Mouse (Mus musculus): ENCODE measurements at regions not wholly inside any gene's neighbourhood (a gene's known extent, or its start where the extent isn't known, plus 50 kb on each side); places are given as distances from the start of the nearest gene placed in this dataset.

GRCm38 (mm10) chr7:95999189-95999588 lies 171.9 kb upstream of the Tenm4 start:
- 72% methylated on average over 4 of the region's 4 CpGs for WGBS
- no peak for TF ChIP-seq CTCF (IDR thresholded peaks at IDR 0.05; ENCODE audit: insufficient read depth, low read depth, low read length)
- TF ChIP-seq POLR2A (IDR thresholded peaks at IDR 0.05; ENCODE audit: insufficient read depth, low read depth, low read length), result no peak
- Histone ChIP-seq H3K4me1 (ENCODE audit: control insufficient read depth, insufficient read depth, low read length) (no peaks in the 10 kb centered on the region), H3K27ac (ENCODE audit: insufficient read depth, low read depth, low read length) (no peak overlapping the region), H3K4me3 (ENCODE audit: insufficient read depth, low read depth, low read length) (no peak overlapping the region)

GRCm38 (mm10) chr7:96002401-96002800 lies 168.6 kb upstream of the Tenm4 start:
- TF ChIP-seq CTCF (IDR thresholded peaks at IDR 0.05; ENCODE audit: insufficient read depth, low read depth, low read length), result no peak
- TF ChIP-seq POLR2A (IDR thresholded peaks at IDR 0.05; ENCODE audit: insufficient read depth, low read depth, low read length), result no peak
- Histone ChIP-seq H3K4me1 (ENCODE audit: control insufficient read depth, insufficient read depth, low read length) (no peaks in the 10 kb centered on the region), H3K27ac (ENCODE audit: insufficient read depth, low read depth, low read length) (no peak overlapping the region), H3K4me3 (ENCODE audit: insufficient read depth, low read depth, low read length) (no peak overlapping the region)
- 87% methylated on average over 5 of the region's 5 CpGs for WGBS

DNA sequence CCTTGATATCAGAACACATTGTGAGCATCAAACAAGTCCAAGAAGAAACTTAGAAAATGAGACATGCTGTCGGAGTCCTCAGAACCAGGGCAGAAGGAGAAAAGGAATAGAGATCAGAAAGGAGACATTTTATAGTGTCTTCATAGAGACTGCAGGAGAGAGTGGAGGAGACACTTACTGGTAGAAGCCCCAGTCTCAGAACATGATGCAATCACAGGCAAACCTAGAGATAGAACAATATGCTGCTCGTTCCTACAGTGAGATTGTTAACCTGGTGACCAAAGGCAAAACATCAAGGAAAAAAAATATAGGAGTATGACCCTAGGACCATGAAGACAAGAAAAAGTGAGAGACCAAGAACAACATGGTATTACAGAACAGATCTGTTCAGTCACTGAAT lies 164.7 kb upstream of the Tenm4 start:
- H3K27ac ChIP-seq (ENCODE audit: insufficient read depth, low read depth, low read length), result no peak overlapping the region
- H3K4me1 ChIP-seq (ENCODE audit: control insufficient read depth, insufficient read depth, low read length), result no peaks in the 10 kb centered on the region
- TF ChIP-seq POLR2A (IDR thresholded peaks at IDR 0.05; ENCODE audit: insufficient read depth, low read depth, low read length), result no peak
- TF ChIP-seq CTCF (IDR thresholded peaks at IDR 0.05; ENCODE audit: insufficient read depth, low read depth, low read length), result no peak
- 92% methylated on average over 2 of the region's 2 CpGs for WGBS
- no peak overlapping the region for H3K4me3 ChIP-seq (ENCODE audit: insufficient read depth, low read depth, low read length)

GRCm38 (mm10) chr7:96013008-96013407 lies 158.0 kb upstream of the Tenm4 start:
- no peak for TF ChIP-seq POLR2A (IDR thresholded peaks at IDR 0.05; ENCODE audit: insufficient read depth, low read depth, low read length)
- TF ChIP-seq CTCF (IDR thresholded peaks at IDR 0.05; ENCODE audit: insufficient read depth, low read depth, low read length), result no peak
- H3K27ac ChIP-seq (ENCODE audit: insufficient read depth, low read depth, low read length), result no peak overlapping the region
- H3K4me3 ChIP-seq (ENCODE audit: insufficient read depth, low read depth, low read length), result no peak overlapping the region
- no peaks in the 10 kb centered on the region for H3K4me1 ChIP-seq (ENCODE audit: control insufficient read depth, insufficient read depth, low read length)
- WGBS, result 71% methylated on average over 5 of the region's 5 CpGs

- 93% methylated on average over 6 of the region's 6 CpGs for WGBS
- no peak for TF ChIP-seq CTCF (IDR thresholded peaks at IDR 0.05; ENCODE audit: insufficient read depth, low read depth, low read length)
- TF ChIP-seq POLR2A (IDR thresholded peaks at IDR 0.05; ENCODE audit: insufficient read depth, low read depth, low read length), result no peak
- Histone ChIP-seq H3K27ac (ENCODE audit: insufficient read depth, low read depth, low read length) (no peak overlapping the region), H3K4me3 (ENCODE audit: insufficient read depth, low read depth, low read length) (no peak overlapping the region), H3K4me1 (ENCODE audit: control insufficient read depth, insufficient read depth, low read length) (no peaks in the 10 kb centered on the region)
These were observed 153.7 kb upstream of the Tenm4 start for GRCm38 (mm10) chr7:96017112-96017884.

DNA sequence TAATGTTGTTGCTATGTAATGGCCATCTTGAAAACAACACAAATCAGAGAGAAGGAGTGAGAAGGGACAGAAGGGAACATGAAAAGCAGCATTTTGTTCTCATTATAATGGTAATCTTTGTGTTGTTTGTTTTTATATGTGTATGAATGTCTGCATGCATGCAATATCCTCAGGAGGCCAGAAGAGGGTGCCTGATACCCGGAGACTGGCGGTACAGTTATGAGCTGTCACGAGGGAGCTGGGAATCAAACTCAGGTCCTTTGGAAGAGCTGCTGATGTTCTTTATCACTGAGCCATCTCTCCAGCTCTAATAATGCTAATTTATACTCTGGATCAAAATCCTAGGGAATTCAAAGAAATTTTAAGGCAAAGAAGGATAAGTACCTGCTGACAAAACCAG lies 147.0 kb upstream of the Tenm4 start:
- H3K4me1 ChIP-seq (ENCODE audit: control insufficient read depth, insufficient read depth, low read length), result no peaks in the 10 kb centered on the region
- H3K27ac ChIP-seq (ENCODE audit: insufficient read depth, low read depth, low read length), result no peak overlapping the region
- H3K4me3 ChIP-seq (ENCODE audit: insufficient read depth, low read depth, low read length), result no peak overlapping the region
- TF ChIP-seq CTCF (IDR thresholded peaks at IDR 0.05; ENCODE audit: insufficient read depth, low read depth, low read length) (no peak), POLR2A (IDR thresholded peaks at IDR 0.05; ENCODE audit: insufficient read depth, low read depth, low read length) (no peak)
- 99% methylated on average over 3 of the region's 3 CpGs for WGBS

DNA sequence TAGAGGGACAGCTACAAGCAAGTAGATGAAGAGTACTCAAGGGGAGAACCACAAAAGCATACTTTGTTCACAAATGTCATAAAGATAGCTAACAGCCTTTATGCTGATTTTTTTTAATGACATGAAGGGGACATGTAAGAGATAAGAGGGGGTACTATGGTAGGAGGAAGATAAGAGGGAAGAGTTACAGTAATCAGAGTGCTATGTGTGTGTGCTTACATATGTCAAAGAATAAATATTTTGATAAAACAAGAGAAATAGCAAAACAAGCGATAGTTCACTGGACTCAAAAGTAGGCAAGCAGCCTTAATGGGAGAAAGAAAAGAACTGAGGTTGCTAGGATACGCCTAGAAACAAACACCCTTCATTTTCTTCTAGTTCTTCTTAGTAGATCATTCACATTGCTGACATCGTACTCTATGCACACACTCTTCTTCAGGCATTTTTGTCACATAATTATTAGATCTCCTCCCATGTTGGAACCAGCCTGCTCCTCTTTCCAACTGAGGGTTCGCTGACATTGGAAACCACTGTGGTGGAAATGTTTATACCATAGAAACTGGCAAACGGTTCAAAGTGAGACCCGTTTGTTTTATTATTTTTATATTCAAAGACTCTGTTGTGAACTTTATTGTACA lies 144.1 kb upstream of the Tenm4 start:
- WGBS, result 70% methylated on average over 6 of the region's 6 CpGs
- Histone ChIP-seq H3K27ac (ENCODE audit: insufficient read depth, low read depth, low read length) (no peak overlapping the region), H3K4me1 (ENCODE audit: control insufficient read depth, insufficient read depth, low read length) (no peaks in the 10 kb centered on the region), H3K4me3 (ENCODE audit: insufficient read depth, low read depth, low read length) (no peak overlapping the region)
- TF ChIP-seq POLR2A (IDR thresholded peaks at IDR 0.05; ENCODE audit: insufficient read depth, low read depth, low read length) (no peak), CTCF (IDR thresholded peaks at IDR 0.05; ENCODE audit: insufficient read depth, low read depth, low read length) (no peak)

GRCm38 (mm10) chr7:96033636-96034035 lies 137.4 kb upstream of the Tenm4 start:
- H3K27ac ChIP-seq (ENCODE audit: insufficient read depth, low read depth, low read length), result no peak overlapping the region
- no peaks in the 10 kb centered on the region for H3K4me1 ChIP-seq (ENCODE audit: control insufficient read depth, insufficient read depth, low read length)
- no peak overlapping the region for H3K4me3 ChIP-seq (ENCODE audit: insufficient read depth, low read depth, low read length)
- no peak for TF ChIP-seq POLR2A (IDR thresholded peaks at IDR 0.05; ENCODE audit: insufficient read depth, low read depth, low read length)
- TF ChIP-seq CTCF (IDR thresholded peaks at IDR 0.05; ENCODE audit: insufficient read depth, low read depth, low read length), result no peak
- WGBS, result 80% methylated on average over 4 of the region's 4 CpGs

DNA sequence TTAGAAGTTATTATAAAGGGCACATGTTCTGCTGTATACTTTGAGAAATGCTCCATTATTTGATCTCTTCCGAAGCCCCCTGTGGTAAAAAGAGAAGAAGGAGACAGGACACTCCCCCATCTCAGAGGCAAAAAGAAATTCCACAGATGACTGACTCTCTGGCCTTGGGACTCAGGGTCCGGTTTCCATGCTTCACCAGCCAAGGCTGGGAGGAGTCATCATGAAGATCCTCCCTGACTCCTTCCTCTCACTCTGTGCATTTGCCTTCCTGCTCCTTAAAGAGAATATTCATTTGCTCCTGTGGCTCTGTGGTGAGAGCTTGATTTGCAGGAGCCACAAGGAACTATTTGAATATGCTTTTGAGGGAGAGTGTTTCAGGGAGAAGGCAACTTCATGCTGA lies 135.6 kb upstream of the Tenm4 start:
- no peak overlapping the region for H3K4me3 ChIP-seq (ENCODE audit: insufficient read depth, low read depth, low read length)
- 68% methylated on average over 2 of the region's 2 CpGs for WGBS
- no peaks in the 10 kb centered on the region for H3K4me1 ChIP-seq (ENCODE audit: control insufficient read depth, insufficient read depth, low read length)
- no peak overlapping the region for H3K27ac ChIP-seq (ENCODE audit: insufficient read depth, low read depth, low read length)
- TF ChIP-seq POLR2A (IDR thresholded peaks at IDR 0.05; ENCODE audit: insufficient read depth, low read depth, low read length), result no peak
- no peak for TF ChIP-seq CTCF (IDR thresholded peaks at IDR 0.05; ENCODE audit: insufficient read depth, low read depth, low read length)

All from olfactory bulb, adult 2 months (tissue).